Mouse (Mus musculus) megakaryocyte, embryonic 14.5 days (primary cell): ENCODE measurements around the gene Mrpl14.

Experiments used
- FLI1 ChIP-seq: IDR thresholded peaks from 2 replicates; pipeline ENCODE4 v1.6.1; 2012; ENCODE audit warnings: low read length, inconsistent platforms, mixed read lengths
- GATA1 ChIP-seq: IDR thresholded peaks from 3 replicates; pipeline ENCODE4 v1.6.1; 2012; ENCODE audit warnings: mixed read lengths, low read length, inconsistent platforms, borderline replicate concordance

- TF ChIP-seq GATA1 = no peak
- no peak for TF ChIP-seq FLI1
These were observed 32.2 kb downstream of the Mrpl14 start for GRCm38 (mm10) chr17:45718323-45718722.
